Mouse (Mus musculus) hindbrain, embryonic 10.5 days (tissue): ENCODE data around the gene Mmgt2. TPM values are rescaled to one million over a fixed set of nuclear protein-coding genes. Genes with fewer than 3 reads are reported as not detected.
A peak's percentile ranks its signal among the peaks of the same experiment; 100 is the strongest.

ENCODE experiments used
- DNase-seq: peaks from one replicate; pipeline ENCODE4 v3.0.0-alpha.2; 2017; ENCODE audit warnings: low spot score
- H3K27ac ChIP-seq: fragments of 300-500 bp; sonication (generic); 2 replicates; pipeline ENCODE4 v1.5.1; 2016; ENCODE audit warnings: mild to moderate bottlenecking, moderate library complexity
- H3K27me3 ChIP-seq: fragments of 300-500 bp; sonication (generic); 2 replicates; pipeline ENCODE4 v1.6.1; 2016; ENCODE audit warnings: mild to moderate bottlenecking; ENCODE audit not compliant: poor library complexity, insufficient read depth, severe bottlenecking
- H3K36me3 ChIP-seq: fragments of 300-500 bp; sonication (generic); 2 replicates; pipeline ENCODE4 v1.6.1; 2016; ENCODE audit warnings: mild to moderate bottlenecking, moderate library complexity
- H3K4me1 ChIP-seq: fragments of 300-500 bp; sonication (generic); replicated peaks from 2 replicates; pipeline ENCODE4 v1.6.1; 2016; ENCODE audit warnings: mild to moderate bottlenecking
- H3K4me3 ChIP-seq: fragments of 300-500 bp; sonication (generic); 2 replicates; pipeline ENCODE4 v1.5.1; 2016; ENCODE audit warnings: mild to moderate bottlenecking, moderate library complexity
- H3K9me3 ChIP-seq: fragments of 300-500 bp; sonication (generic); 2 replicates; pipeline ENCODE4 v1.6.1; 2016; ENCODE audit warnings: mild to moderate bottlenecking, moderate library complexity
- whole genome bisulfite sequencing: fragments of 180-500 bp; shearing (Covaris S2); methylation state at CpG from one replicate; pipeline ENCODE4 v1.1.7; 2016; 5-methylcytosine and 5-hydroxymethylcytosine counted together
- polyA plus RNA-seq: library from polyadenylated mRNA; unstranded; fragments of >200 nt; fragmentation: Nextera tagmentation; extraction: Ambion mirVana; gene quantifications from 2 replicates; pipeline ENCODE4 v1.2.1, GENCODE M21; 2016

Mmgt2 gene
- polyA plus RNA-seq, 1 experiment from 2014 or later = 36.1 TPM

- WGBS = 69% methylated on average over 12 of the region's 12 CpGs
- Histone ChIP-seq H3K4me3 (no peak overlapping the region), H3K4me1 (peaks cover 14% of the 10 kb centered on the region), H3K27ac (no peak overlapping the region), H3K9me3 (no peaks in the 10 kb centered on the region), H3K27me3 (no peaks in the 10 kb centered on the region), H3K36me3 (peaks cover 30% of the 10 kb centered on the region)
- no peak for DNase-seq
These were observed 21.0 kb downstream of the Mmgt2 start for GRCm38 (mm10) chr11:62669471-62669870.

GRCm38 (mm10) chr11:62670006-62670405 lies 21.5 kb downstream of the Mmgt2 start:
- no peak overlapping the region for H3K27ac ChIP-seq
- peaks cover 25% of the 10 kb centered on the region for H3K36me3 ChIP-seq
- no peaks in the 10 kb centered on the region for H3K27me3 ChIP-seq
- WGBS = 90% methylated on average over 6 of the region's 6 CpGs
- no peak for DNase-seq
- H3K4me1 ChIP-seq = peaks cover 19% of the 10 kb centered on the region
- no peaks in the 10 kb centered on the region for H3K9me3 ChIP-seq
- no peak overlapping the region for H3K4me3 ChIP-seq

GRCm38 (mm10) chr11:62675480-62676289 lies 27.2 kb downstream of the Mmgt2 start:
- peak overlapping the region; percentile 75 for H3K27ac ChIP-seq
- H3K9me3 ChIP-seq = no peaks in the 10 kb centered on the region
- no peaks in the 10 kb centered on the region for H3K36me3 ChIP-seq
- peak; percentile 76 for DNase-seq
- no peaks in the 10 kb centered on the region for H3K27me3 ChIP-seq
- H3K4me3 ChIP-seq = peak overlapping the region; percentile 39
- peaks cover 30% of the 10 kb centered on the region for H3K4me1 ChIP-seq
- WGBS = 22% methylated on average over 17 of the region's 17 CpGs

GRCm38 (mm10) chr11:62676290-62676596 lies 27.8 kb downstream of the Mmgt2 start:
- WGBS = 87% methylated on average over 4 of the region's 4 CpGs
- no peaks in the 10 kb centered on the region for H3K36me3 ChIP-seq
- H3K4me3 ChIP-seq = no peak overlapping the region
- no peak overlapping the region for H3K27ac ChIP-seq
- no peaks in the 10 kb centered on the region for H3K27me3 ChIP-seq
- H3K9me3 ChIP-seq = no peaks in the 10 kb centered on the region
- H3K4me1 ChIP-seq = peaks cover 30% of the 10 kb centered on the region
- DNase-seq = no peak

- no peak for DNase-seq
- 90% methylated on average over 7 of the region's 7 CpGs for WGBS
- no peaks in the 10 kb centered on the region for H3K9me3 ChIP-seq
These were observed 30.4 kb downstream of the Mmgt2 start for GRCm38 (mm10) chr11:62678778-62679354.

GRCm38 (mm10) chr11:62679954-62680353 lies 31.5 kb downstream of the Mmgt2 start:
- H3K27me3 ChIP-seq = no peaks in the 10 kb centered on the region
- 86% methylated on average over 4 of the region's 4 CpGs for WGBS
- H3K27ac ChIP-seq = no peak overlapping the region
- H3K36me3 ChIP-seq = no peaks in the 10 kb centered on the region
- H3K9me3 ChIP-seq = no peaks in the 10 kb centered on the region
- no peak overlapping the region for H3K4me3 ChIP-seq
- no peak for DNase-seq
- H3K4me1 ChIP-seq = peaks cover 12% of the 10 kb centered on the region

More at GRCm38 (mm10) chr11:62678778-62679354, 30.4 kb downstream of the Mmgt2 start:
- no peak overlapping the region for H3K4me3 ChIP-seq
- H3K27me3 ChIP-seq = no peaks in the 10 kb centered on the region
- peaks cover 18% of the 10 kb centered on the region for H3K4me1 ChIP-seq
- no peak overlapping the region for H3K27ac ChIP-seq
- no peaks in the 10 kb centered on the region for H3K36me3 ChIP-seq

GRCm38 (mm10) chr11:62691592-62691991 lies 43.1 kb downstream of the Mmgt2 start:
- H3K4me1 ChIP-seq = no peaks in the 10 kb centered on the region
- 91% methylated on average over 3 of the region's 3 CpGs for WGBS

GRCm38 (mm10) chr11:62693299-62694184 lies 45.1 kb downstream of the Mmgt2 start:
- Histone ChIP-seq H3K9me3 (no peaks in the 10 kb centered on the region), H3K36me3 (no peaks in the 10 kb centered on the region), H3K27ac (peak overlapping the region; percentile 45; the same call in 1 of the 2 replicates), H3K4me3 (no peak overlapping the region), H3K27me3 (no peaks in the 10 kb centered on the region), H3K4me1 (no peaks in the 10 kb centered on the region)
- WGBS = 24% methylated on average over 11 of the region's 11 CpGs
- DNase-seq = peak; percentile 52

More at GRCm38 (mm10) chr11:62691592-62691991, 43.1 kb downstream of the Mmgt2 start:
- no peaks in the 10 kb centered on the region for H3K36me3 ChIP-seq
- no peak for DNase-seq
- H3K4me3 ChIP-seq = no peak overlapping the region
- H3K9me3 ChIP-seq = no peaks in the 10 kb centered on the region
- no peaks in the 10 kb centered on the region for H3K27me3 ChIP-seq
- H3K27ac ChIP-seq = no peak overlapping the region

- Histone ChIP-seq H3K4me1 (no peaks in the 10 kb centered on the region), H3K36me3 (no peaks in the 10 kb centered on the region), H3K27me3 (no peaks in the 10 kb centered on the region), H3K9me3 (no peaks in the 10 kb centered on the region), H3K4me3 (no peak overlapping the region), H3K27ac (no peak overlapping the region)
- DNase-seq = no peak
- 91% methylated on average over 8 of the region's 8 CpGs for WGBS
These were observed 46.7 kb downstream of the Mmgt2 start for GRCm38 (mm10) chr11:62695126-62695525.

- no peaks in the 10 kb centered on the region for H3K9me3 ChIP-seq
These were observed 51.3 kb downstream of the Mmgt2 start for GRCm38 (mm10) chr11:62699749-62700148.

GRCm38 (mm10) chr11:62701218-62701617 lies 52.8 kb downstream of the Mmgt2 start:
- no peaks in the 10 kb centered on the region for H3K4me1 ChIP-seq
- H3K36me3 ChIP-seq = no peaks in the 10 kb centered on the region
- DNase-seq = no peak
- WGBS = 95% methylated on average over 1 of the region's 1 CpGs
- H3K4me3 ChIP-seq = no peak overlapping the region
- H3K27me3 ChIP-seq = no peaks in the 10 kb centered on the region
- no peak overlapping the region for H3K27ac ChIP-seq
- H3K9me3 ChIP-seq = no peaks in the 10 kb centered on the region

More at GRCm38 (mm10) chr11:62699749-62700148, 51.3 kb downstream of the Mmgt2 start:
- DNase-seq = no peak
- H3K4me1 ChIP-seq = no peaks in the 10 kb centered on the region
- no peaks in the 10 kb centered on the region for H3K27me3 ChIP-seq
- no peak overlapping the region for H3K4me3 ChIP-seq
- H3K36me3 ChIP-seq = no peaks in the 10 kb centered on the region
- 65% methylated on average over 4 of the region's 4 CpGs for WGBS
- H3K27ac ChIP-seq = no peak overlapping the region

- H3K4me3 ChIP-seq = no peak overlapping the region
- H3K27me3 ChIP-seq = no peaks in the 10 kb centered on the region
- no peak overlapping the region for H3K27ac ChIP-seq
- peaks cover 19% of the 10 kb centered on the region for H3K36me3 ChIP-seq
- no peak for DNase-seq
- no peaks in the 10 kb centered on the region for H3K4me1 ChIP-seq
- H3K9me3 ChIP-seq = no peaks in the 10 kb centered on the region
- WGBS = 93% methylated on average over 2 of the region's 2 CpGs
These were observed 57.7 kb downstream of the Mmgt2 start for GRCm38 (mm10) chr11:62706141-62706540.

GRCm38 (mm10) chr11:62708252-62708651 lies 59.8 kb downstream of the Mmgt2 start:
- no peak for DNase-seq
- H3K36me3 ChIP-seq = peaks cover 37% of the 10 kb centered on the region
- no peak overlapping the region for H3K4me3 ChIP-seq
- 85% methylated on average over 7 of the region's 7 CpGs for WGBS
- no peak overlapping the region for H3K27ac ChIP-seq
- no peaks in the 10 kb centered on the region for H3K4me1 ChIP-seq
- no peaks in the 10 kb centered on the region for H3K27me3 ChIP-seq
- no peaks in the 10 kb centered on the region for H3K9me3 ChIP-seq
